Mouse (Mus musculus): ENCODE results near the gene Rnf185. TPM values are rescaled to one million over a fixed set of nuclear protein-coding genes. Genes with fewer than 3 reads are reported as not detected.

Rnf185 gene
- polyA plus RNA-seq, 1 experiment from 2014 or later = 43.9 TPM

DNA sequence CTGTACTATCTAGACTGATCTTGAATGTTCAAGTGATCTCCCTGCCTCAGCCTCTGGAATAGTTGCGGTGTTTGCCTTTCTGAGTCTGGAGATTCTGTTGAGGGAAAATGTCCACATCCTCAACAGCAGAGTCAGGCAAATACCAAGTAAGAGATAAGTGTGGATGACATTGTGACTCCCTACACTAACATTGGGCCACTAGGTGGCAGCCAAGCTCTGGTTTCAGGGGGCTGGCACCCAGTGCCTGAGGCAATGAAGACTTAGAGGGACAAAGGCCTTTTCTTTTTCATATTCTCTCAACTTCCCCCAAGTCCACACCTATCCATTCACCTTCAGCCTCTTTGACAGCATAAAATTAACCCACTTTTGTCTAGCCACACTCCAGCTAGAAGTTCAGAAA is 20.3 kb upstream of the Rnf185 start:
- Histone ChIP-seq H3K4me3 (no peak overlapping the region), H3K9me3 (no peaks in the 10 kb centered on the region), H3K4me1 (no peaks in the 10 kb centered on the region), H3K27me3 (replicated peaks) (no peaks in the 10 kb centered on the region), H3K4me2 (replicated peaks) (no peak overlapping the region), H3K9ac (no peak overlapping the region), H3K36me3 (no peaks in the 10 kb centered on the region), H3K27ac (no peak overlapping the region)
- WGBS = 33% methylated on average over 1 of the region's 1 CpGs
- ATAC-seq (ENCODE audit: low FRiP score, low read depth) = 0 out of 2 replicates have a peak, but pooled peaks have one; percentile 56

DNA sequence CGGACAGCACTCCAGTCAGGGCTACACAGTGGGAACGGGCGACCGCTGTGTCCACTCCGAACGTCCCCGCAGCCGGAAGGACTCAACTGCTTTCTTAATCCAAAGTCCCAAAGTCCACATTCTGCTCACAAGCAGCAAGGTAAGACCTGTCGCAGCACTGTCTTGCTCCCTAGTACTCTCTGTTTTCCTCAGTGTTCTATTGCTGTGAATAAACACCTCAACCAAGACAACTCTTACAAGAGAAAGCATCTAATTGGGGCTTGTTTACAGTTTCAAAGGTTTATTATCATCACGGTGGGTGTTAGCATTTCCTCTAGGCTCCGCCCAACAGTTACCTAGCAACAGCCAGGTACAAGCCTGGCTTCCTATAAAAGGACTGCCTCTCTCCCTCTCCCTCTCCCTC is 19.3 kb upstream of the Rnf185 start:
- no peak for ATAC-seq (ENCODE audit: low FRiP score, low read depth)
- no peak overlapping the region for H3K27ac ChIP-seq
- H3K9ac ChIP-seq = no peak overlapping the region
- no peaks in the 10 kb centered on the region for H3K4me1 ChIP-seq
- no peaks in the 10 kb centered on the region for H3K36me3 ChIP-seq
- H3K4me2 ChIP-seq (replicated peaks) = no peak overlapping the region
- H3K4me3 ChIP-seq = no peak overlapping the region
- no peaks in the 10 kb centered on the region for H3K27me3 ChIP-seq (replicated peaks)
- no peaks in the 10 kb centered on the region for H3K9me3 ChIP-seq
- 29% methylated on average over 11 of the region's 11 CpGs for WGBS

DNA sequence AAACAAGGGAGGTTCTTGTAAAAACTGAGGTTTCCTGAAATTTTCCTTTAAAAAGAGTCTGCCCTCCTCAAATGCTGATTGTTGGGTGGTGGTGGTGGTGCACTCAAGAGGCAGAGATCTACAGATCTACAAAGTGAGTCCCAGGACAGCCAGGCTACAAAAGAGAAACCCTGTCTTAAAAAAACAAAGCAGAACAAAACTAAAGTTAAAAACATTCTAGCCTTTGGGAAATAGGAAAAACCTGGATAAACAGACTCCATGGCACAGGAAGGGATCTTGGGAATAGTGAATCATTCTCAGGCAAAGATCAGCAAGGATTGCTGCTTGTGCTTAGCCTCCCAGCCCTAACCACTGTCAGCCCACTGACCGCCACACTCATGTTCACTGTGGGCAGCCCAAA is 10.7 kb upstream of the Rnf185 start:
- ATAC-seq (ENCODE audit: low FRiP score, low read depth) = no peak
- no peaks in the 10 kb centered on the region for H3K27me3 ChIP-seq (replicated peaks)
- 92% methylated on average over 1 of the region's 1 CpGs for WGBS
- H3K9me3 ChIP-seq = no peaks in the 10 kb centered on the region
- no peak overlapping the region for H3K9ac ChIP-seq
- no peaks in the 10 kb centered on the region for H3K4me1 ChIP-seq
- no peaks in the 10 kb centered on the region for H3K36me3 ChIP-seq
- H3K4me3 ChIP-seq = no peak overlapping the region
- no peak overlapping the region for H3K4me2 ChIP-seq (replicated peaks)
- H3K27ac ChIP-seq = no peak overlapping the region

DNA sequence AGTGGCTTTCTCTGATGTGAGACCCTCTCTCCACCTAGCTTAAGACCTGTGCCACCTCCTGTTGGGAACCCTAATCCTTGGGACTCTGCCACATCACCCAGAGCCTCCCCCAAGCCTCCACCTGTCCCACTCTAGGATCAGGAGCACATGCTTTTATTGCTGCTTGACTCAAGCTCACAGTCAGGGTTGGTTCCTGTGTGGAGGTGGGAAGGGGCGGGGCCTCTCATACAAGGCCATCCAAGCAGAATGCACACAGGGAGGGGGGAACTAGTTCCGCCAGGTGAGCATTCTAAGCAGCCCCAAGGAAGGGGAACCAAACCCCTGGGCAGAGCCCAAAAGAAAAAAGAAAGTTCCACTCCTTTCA is 6.9 kb upstream of the Rnf185 start:
- ATAC-seq (ENCODE audit: low FRiP score, low read depth) = no peak
- Histone ChIP-seq H3K27ac (no peak overlapping the region), H3K4me1 (no peaks in the 10 kb centered on the region), H3K36me3 (peaks cover 6% of the 10 kb centered on the region; the same call in 1 of the 2 replicates), H3K4me2 (replicated peaks) (no peak overlapping the region), H3K9me3 (no peaks in the 10 kb centered on the region), H3K27me3 (replicated peaks) (no peaks in the 10 kb centered on the region), H3K4me3 (no peak overlapping the region), H3K9ac (no peak overlapping the region)
- 79% methylated on average over 2 of the region's 2 CpGs for WGBS

DNA sequence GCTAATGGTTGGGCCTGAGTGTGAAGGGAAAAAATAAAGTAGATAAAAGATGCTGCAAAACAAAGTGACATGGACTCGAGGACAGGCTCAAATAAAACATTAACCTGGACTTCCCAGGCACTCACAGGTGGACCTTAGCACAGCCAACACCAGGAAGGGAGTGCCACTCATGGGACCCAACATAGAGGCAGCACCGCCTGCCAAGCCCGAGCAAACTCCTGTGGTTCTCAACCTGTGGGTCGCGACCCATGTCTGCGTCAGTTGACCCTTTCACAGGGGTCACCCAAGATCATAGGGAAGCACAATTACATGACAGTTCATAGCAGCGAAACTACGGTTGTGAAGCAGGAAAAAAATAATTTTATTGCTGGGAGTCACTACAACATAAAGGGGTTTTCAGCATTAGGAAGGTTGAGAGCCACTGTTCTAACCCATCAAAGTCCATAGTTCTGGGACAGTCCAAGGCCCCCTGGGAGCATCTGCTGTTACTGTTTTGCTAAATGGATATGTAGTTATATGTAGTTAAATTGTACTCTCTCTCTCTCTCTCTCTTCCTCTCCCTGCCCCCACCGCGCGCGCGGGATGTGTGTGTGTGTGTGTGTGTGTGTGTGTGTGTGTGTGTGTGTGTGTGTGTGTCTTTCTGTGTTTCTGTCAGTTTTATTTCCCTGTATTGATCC is 6.4 kb upstream of the Rnf185 start:
- no peak overlapping the region for H3K4me2 ChIP-seq (replicated peaks)
- no peaks in the 10 kb centered on the region for H3K27me3 ChIP-seq (replicated peaks)
- peaks cover 6% of the 10 kb centered on the region; the same call in 1 of the 2 replicates for H3K36me3 ChIP-seq
- WGBS = 85% methylated on average over 13 of the region's 13 CpGs
- no peak overlapping the region for H3K4me3 ChIP-seq
- no peak overlapping the region for H3K9ac ChIP-seq
- no peaks in the 10 kb centered on the region for H3K4me1 ChIP-seq
- no peaks in the 10 kb centered on the region for H3K9me3 ChIP-seq
- ATAC-seq (ENCODE audit: low FRiP score, low read depth) = no peak
- no peak overlapping the region for H3K27ac ChIP-seq

DNA sequence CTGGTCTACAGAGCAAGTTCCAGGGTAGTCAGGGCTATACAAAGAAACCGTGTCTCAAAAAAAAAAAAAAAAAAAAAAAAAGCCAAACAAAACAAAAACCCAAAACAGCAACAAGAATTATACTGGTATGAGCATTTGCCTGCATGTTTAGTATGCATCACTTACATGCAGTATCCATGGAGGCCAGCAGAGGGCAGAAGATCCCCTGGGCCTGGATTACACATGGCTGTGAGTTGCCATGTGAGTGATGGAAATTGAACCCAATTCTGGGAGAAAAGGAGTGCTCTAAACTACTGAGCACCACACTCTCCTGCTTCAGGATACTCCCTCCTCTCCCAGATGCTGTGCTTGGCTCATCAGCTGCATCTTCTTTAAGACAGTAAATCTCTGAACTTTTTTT is 4.2 kb upstream of the Rnf185 start:
- no peaks in the 10 kb centered on the region for H3K9me3 ChIP-seq
- peaks cover 6% of the 10 kb centered on the region; the same call in 1 of the 2 replicates for H3K36me3 ChIP-seq
- no peak overlapping the region for H3K27ac ChIP-seq
- H3K27me3 ChIP-seq (replicated peaks) = no peaks in the 10 kb centered on the region
- H3K9ac ChIP-seq = no peak overlapping the region
- peaks cover 5% of the 10 kb centered on the region for H3K4me1 ChIP-seq
- ATAC-seq (ENCODE audit: low FRiP score, low read depth) = no peak
- 33% methylated on average over 1 of the region's 1 CpGs for WGBS
- no peak overlapping the region for H3K4me3 ChIP-seq
- no peak overlapping the region for H3K4me2 ChIP-seq (replicated peaks)

DNA sequence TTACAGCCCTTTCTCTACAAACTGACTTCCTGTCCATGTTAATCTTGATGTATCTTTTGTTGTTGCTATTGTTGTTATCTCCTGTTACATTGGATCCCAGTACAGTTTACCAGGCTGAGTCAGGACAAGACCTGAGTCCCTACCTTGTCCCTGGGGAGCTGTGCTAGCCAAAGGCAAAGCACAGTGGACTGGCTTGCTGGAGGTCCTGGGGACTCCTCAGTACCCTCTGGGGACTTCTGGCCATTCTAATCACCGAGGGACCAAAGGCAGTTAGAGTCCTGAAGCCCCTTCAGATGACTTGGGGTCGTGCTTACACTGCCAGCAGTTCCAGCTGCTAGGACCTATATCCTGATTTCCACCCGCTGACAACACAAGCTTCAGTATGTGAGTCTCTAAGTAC is 2.3 kb upstream of the Rnf185 start:
- H3K9me3 ChIP-seq = no peaks in the 10 kb centered on the region
- H3K4me2 ChIP-seq (replicated peaks) = no peak overlapping the region
- H3K27ac ChIP-seq = no peak overlapping the region
- H3K4me3 ChIP-seq = no peak overlapping the region
- WGBS = 91% methylated on average over 3 of the region's 3 CpGs
- peaks cover 15% of the 10 kb centered on the region for H3K4me1 ChIP-seq
- H3K36me3 ChIP-seq = peaks cover 6% of the 10 kb centered on the region; the same call in 1 of the 2 replicates
- H3K27me3 ChIP-seq (replicated peaks) = no peaks in the 10 kb centered on the region
- no peak overlapping the region for H3K9ac ChIP-seq
- ATAC-seq (ENCODE audit: low FRiP score, low read depth) = no peak

DNA sequence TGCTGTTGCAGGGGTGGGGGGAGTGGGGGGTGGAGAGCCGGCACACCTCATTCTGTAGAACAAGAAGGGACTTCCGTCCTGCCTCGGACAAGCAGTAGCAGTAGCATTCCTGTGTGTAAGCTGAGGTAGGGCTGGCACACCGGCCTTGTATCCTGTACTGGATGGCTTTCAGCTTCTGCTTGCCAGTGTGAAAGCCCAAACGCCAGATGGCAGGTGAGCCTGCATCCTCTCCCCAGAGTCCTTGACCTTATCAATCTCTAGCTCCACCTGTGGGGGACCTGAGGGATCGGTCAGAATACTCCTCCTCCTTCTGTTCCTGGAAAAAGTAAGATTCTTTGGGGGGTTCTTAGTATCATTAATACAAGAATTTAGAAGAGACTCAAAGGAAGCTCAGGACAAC is 1.3 kb upstream of the Rnf185 start:
- peaks cover 15% of the 10 kb centered on the region for H3K4me1 ChIP-seq
- H3K9ac ChIP-seq = no peak overlapping the region
- H3K4me2 ChIP-seq (replicated peaks) = peak overlapping the region; percentile 93
- H3K4me3 ChIP-seq = no peak overlapping the region
- H3K36me3 ChIP-seq = peaks cover 6% of the 10 kb centered on the region; the same call in 1 of the 2 replicates
- H3K9me3 ChIP-seq = no peaks in the 10 kb centered on the region
- no peak for ATAC-seq (ENCODE audit: low FRiP score, low read depth)
- H3K27me3 ChIP-seq (replicated peaks) = no peaks in the 10 kb centered on the region
- H3K27ac ChIP-seq = no peak overlapping the region
- WGBS = 81% methylated on average over 6 of the region's 6 CpGs

DNA sequence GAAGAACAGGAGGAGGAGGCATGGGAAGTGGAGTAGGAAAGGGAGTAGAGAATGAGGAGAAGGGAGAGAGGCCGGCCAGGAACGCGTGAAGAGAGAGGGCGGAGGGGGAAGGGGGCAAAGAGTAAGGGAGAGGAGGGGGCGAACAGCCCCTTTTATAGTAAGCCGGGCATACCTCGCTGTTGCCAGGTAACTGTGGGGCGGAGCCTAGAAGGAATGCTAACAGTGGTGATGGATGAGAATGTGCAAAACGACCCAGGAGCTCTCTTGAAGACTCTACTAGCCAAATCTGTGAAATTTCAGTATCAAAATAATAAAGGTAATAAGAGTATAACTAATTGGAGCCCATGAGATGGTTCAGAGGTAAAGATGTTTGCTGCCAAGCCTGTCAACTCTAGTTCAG is 606 bp upstream of the Rnf185 start:
- Histone ChIP-seq H3K4me3 (peak overlapping the region; percentile 73), H3K27me3 (replicated peaks) (no peaks in the 10 kb centered on the region), H3K9ac (peak overlapping the region; percentile 69), H3K36me3 (peaks cover 6% of the 10 kb centered on the region; the same call in 1 of the 2 replicates), H3K27ac (peak overlapping the region; percentile 60), H3K9me3 (no peaks in the 10 kb centered on the region), H3K4me2 (replicated peaks) (peak overlapping the region; percentile 93), H3K4me1 (peaks cover 15% of the 10 kb centered on the region)
- under 1% methylated on average over 9 of the region's 9 CpGs for WGBS
- ATAC-seq (ENCODE audit: low FRiP score, low read depth) = peak; percentile 71

DNA sequence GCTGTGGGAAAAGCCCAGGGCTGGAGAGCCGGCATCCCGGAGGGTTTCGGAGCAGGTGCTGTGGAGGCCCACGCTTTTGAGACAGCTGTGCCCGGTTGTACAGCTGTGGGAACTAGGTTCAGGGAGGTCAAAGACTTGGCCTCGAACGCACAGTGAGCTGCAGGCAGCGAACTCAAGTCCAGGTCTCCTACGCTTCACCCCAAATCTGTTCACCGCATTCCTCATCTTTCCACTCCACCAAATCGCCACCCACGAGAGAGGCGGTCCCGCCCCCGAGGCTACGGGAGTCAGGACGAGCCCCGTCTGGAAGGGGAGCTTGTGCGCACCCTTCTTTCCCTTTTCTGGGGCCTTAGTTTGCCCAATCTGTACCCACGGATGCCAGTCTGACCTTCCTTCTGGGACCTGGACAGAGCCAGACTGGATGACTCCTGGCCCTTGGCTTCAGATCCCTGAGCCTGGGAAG is 431 bp downstream of the Rnf185 start:
- peaks cover 15% of the 10 kb centered on the region for H3K4me1 ChIP-seq
- H3K36me3 ChIP-seq = peaks cover 6% of the 10 kb centered on the region; the same call in 1 of the 2 replicates
- H3K9ac ChIP-seq = peak overlapping the region; percentile 69
- H3K4me2 ChIP-seq (replicated peaks) = peak overlapping the region; percentile 93
- peak; percentile 29 for ATAC-seq (ENCODE audit: low FRiP score, low read depth)
- peak overlapping the region; percentile 73 for H3K4me3 ChIP-seq
- peak overlapping the region; percentile 54 for H3K27ac ChIP-seq
- under 1% methylated on average over 20 of the region's 20 CpGs for WGBS
- no peaks in the 10 kb centered on the region for H3K9me3 ChIP-seq
- no peaks in the 10 kb centered on the region for H3K27me3 ChIP-seq (replicated peaks)

DNA sequence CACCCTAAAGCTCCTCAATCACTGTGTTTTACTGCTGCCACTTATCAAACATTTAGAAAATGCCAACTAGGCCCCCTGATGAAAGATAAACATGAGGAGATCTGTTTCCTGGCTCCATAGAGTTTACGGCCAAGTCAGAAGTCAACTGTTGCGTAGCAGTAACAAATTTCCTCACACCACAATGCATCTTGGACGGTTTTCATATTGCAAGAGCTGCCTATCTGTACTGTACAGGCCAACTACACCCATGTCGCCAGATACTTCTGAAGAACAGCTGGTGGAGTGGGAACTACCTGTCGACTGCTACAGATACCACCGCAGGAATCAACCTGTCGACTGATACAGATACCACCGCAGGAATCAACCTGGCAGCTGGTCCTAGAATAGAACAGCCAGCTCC is 7.3 kb downstream of the Rnf185 start:
- no peaks in the 10 kb centered on the region for H3K9me3 ChIP-seq
- H3K9ac ChIP-seq = no peak overlapping the region
- WGBS = 88% methylated on average over 8 of the region's 8 CpGs
- no peaks in the 10 kb centered on the region for H3K4me1 ChIP-seq
- H3K27ac ChIP-seq = no peak overlapping the region
- no peaks in the 10 kb centered on the region for H3K36me3 ChIP-seq
- ATAC-seq (ENCODE audit: low FRiP score, low read depth) = no peak
- H3K4me3 ChIP-seq = no peak overlapping the region
- no peaks in the 10 kb centered on the region for H3K27me3 ChIP-seq (replicated peaks)
- H3K4me2 ChIP-seq (replicated peaks) = no peak overlapping the region

DNA sequence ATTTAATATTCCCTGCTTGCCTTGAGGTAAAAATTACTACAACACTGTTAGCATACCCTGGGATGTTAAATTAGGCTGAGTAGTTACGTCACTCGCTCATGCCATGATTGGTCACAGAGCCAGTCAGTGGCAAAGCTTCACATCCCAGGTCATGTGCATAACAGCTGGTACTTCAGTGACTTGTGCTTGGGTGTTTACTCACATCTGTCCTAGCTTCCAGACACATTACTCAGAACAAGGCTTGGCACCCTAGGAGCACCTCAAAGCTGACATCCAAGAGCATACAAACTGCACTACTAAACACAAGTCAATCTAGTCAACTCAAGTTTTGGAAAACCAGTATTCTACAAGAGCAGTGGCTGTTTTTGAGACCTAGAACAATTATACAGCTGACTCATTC is 9.1 kb downstream of the Rnf185 start:
- H3K9me3 ChIP-seq = no peaks in the 10 kb centered on the region
- 97% methylated on average over 2 of the region's 2 CpGs for WGBS
- H3K27ac ChIP-seq = no peak overlapping the region
- H3K9ac ChIP-seq = no peak overlapping the region
- H3K4me3 ChIP-seq = no peak overlapping the region
- no peaks in the 10 kb centered on the region for H3K36me3 ChIP-seq
- no peaks in the 10 kb centered on the region for H3K4me1 ChIP-seq
- ATAC-seq (ENCODE audit: low FRiP score, low read depth) = no peak
- H3K27me3 ChIP-seq (replicated peaks) = no peaks in the 10 kb centered on the region
- no peak overlapping the region for H3K4me2 ChIP-seq (replicated peaks)

DNA sequence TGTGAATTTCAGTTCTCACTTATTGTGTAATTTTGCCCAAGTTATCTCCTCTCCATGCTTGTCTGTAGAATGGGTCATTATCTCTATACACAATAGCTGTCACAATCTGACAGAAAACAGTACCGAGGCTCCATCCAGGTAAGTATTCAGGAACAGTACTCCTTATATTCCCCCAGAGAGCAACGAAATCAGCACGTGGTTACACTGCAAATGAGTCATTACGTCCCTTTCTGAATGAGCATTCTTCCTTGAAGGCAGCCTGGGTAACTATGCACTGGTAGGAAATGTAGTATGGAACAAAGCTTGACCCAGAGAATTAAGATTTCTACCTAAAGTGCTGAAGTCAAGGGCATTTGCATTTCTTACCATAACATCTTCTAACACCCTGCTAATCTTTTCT is 9.5 kb downstream of the Rnf185 start:
- no peaks in the 10 kb centered on the region for H3K4me1 ChIP-seq
- no peaks in the 10 kb centered on the region for H3K9me3 ChIP-seq
- H3K9ac ChIP-seq = no peak overlapping the region
- H3K27ac ChIP-seq = no peak overlapping the region
- no peak for ATAC-seq (ENCODE audit: low FRiP score, low read depth)
- H3K27me3 ChIP-seq (replicated peaks) = no peaks in the 10 kb centered on the region
- H3K4me3 ChIP-seq = no peak overlapping the region
- H3K4me2 ChIP-seq (replicated peaks) = no peak overlapping the region
- WGBS = 76% methylated on average over 4 of the region's 4 CpGs
- H3K36me3 ChIP-seq = no peaks in the 10 kb centered on the region
